Mouse (Mus musculus): ENCODE measurements around the gene C1rb. TPM values are rescaled to one million over a fixed set of nuclear protein-coding genes. Genes with fewer than 3 reads are reported as not detected.
"Not testable (repeated sequence)": the region's sequence is repeated elsewhere in the genome, so short reads cannot be mapped to it uniquely, and the experiment has no call there.

The C1rb gene
- polyA plus RNA-seq, 1 experiment = not detected

- 63% methylated on average over 2 of the region's 2 CpGs for WGBS
- TF ChIP-seq POLR2A (IDR thresholded peaks at IDR 0.05; ENCODE audit: low read depth, low read length) (no peak), CTCF (conservative IDR thresholded peaks at IDR 0.05; ENCODE audit: insufficient read depth, insufficient read length, low read depth, low read length) (no peak)
- no peaks in the 10 kb centered on the region for H3K36me3 ChIP-seq (ENCODE audit: control insufficient read depth, insufficient read depth, low read length)
- no peaks in the 10 kb centered on the region for H3K27me3 ChIP-seq (replicated peaks; ENCODE audit: control insufficient read depth, insufficient read depth, low read length)
- no peak for DNase-seq
- no peaks in the 10 kb centered on the region for H3K4me1 ChIP-seq (ENCODE audit: control insufficient read depth, insufficient read depth, low read length)
- no peak overlapping the region for H3K27ac ChIP-seq (ENCODE audit: insufficient read depth, low read depth, low read length)
- no peak overlapping the region for H3K4me3 ChIP-seq (ENCODE audit: insufficient read depth, low read depth, low read length)
Observed at GRCm38 (mm10) chr6:124545425-124545824, 24.7 kb upstream of the C1rb start.

GRCm38 (mm10) chr6:124547979-124548378 lies 22.1 kb upstream of the C1rb start:
- 84% methylated on average over 3 of the region's 3 CpGs for WGBS
- not testable (repeated sequence) for DNase-seq; H3K36me3 ChIP-seq (ENCODE audit: control insufficient read depth, insufficient read depth, low read length); H3K4me1 ChIP-seq (ENCODE audit: control insufficient read depth, insufficient read depth, low read length); H3K27me3 ChIP-seq (replicated peaks; ENCODE audit: control insufficient read depth, insufficient read depth, low read length); H3K27ac ChIP-seq (ENCODE audit: insufficient read depth, low read depth, low read length); H3K4me3 ChIP-seq (ENCODE audit: insufficient read depth, low read depth, low read length)

DNA sequence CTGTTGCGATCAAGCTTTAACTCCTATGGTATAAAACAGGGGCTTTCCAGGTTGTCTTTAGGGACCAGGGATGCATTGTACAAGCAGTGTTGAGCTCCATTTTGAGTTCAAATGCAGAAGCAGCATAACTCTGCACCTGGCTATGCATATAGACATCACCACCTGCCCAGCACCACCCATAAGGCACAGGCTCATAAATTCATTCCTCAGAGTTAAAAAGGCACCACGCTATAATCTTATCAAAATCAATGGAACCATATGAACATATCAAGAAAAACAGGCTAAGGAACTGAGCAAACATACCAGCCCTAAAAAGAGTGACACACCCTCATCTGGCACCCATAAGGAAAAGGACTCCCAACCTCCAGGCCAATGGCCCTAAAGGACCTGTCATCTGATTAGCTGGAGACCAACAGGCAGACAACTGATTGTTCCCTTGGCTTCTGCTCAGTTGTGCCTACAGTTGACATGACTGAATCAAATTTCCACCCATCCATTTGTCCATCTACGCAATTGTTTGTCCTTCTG lies 21.0 kb upstream of the C1rb start:
- Histone ChIP-seq H3K36me3 (ENCODE audit: control insufficient read depth, insufficient read depth, low read length) (no peaks in the 10 kb centered on the region), H3K4me1 (ENCODE audit: control insufficient read depth, insufficient read depth, low read length) (no peaks in the 10 kb centered on the region)

GRCm38 (mm10) chr6:124552766-124553165 lies 17.3 kb upstream of the C1rb start:
- Histone ChIP-seq H3K4me3 (ENCODE audit: insufficient read depth, low read depth, low read length) (no peak overlapping the region), H3K27ac (ENCODE audit: insufficient read depth, low read depth, low read length) (no peak overlapping the region), H3K27me3 (replicated peaks; ENCODE audit: control insufficient read depth, insufficient read depth, low read length) (no peaks in the 10 kb centered on the region), H3K36me3 (ENCODE audit: control insufficient read depth, insufficient read depth, low read length) (no peaks in the 10 kb centered on the region), H3K4me1 (ENCODE audit: control insufficient read depth, insufficient read depth, low read length) (no peaks in the 10 kb centered on the region)
- no peak for TF ChIP-seq POLR2A (IDR thresholded peaks at IDR 0.05; ENCODE audit: low read depth, low read length)
- WGBS = 79% methylated on average over 22 of the region's 22 CpGs
- no peak for DNase-seq

More for the DNA sequence above, 21.0 kb upstream of the C1rb start:
- TF ChIP-seq POLR2A (IDR thresholded peaks at IDR 0.05; ENCODE audit: low read depth, low read length) = no peak
- no peak for TF ChIP-seq CTCF (conservative IDR thresholded peaks at IDR 0.05; ENCODE audit: insufficient read depth, insufficient read length, low read depth, low read length)
- H3K27ac ChIP-seq (ENCODE audit: insufficient read depth, low read depth, low read length) = no peak overlapping the region
- 90% methylated on average over 3 of the region's 3 CpGs for WGBS
- no peaks in the 10 kb centered on the region for H3K27me3 ChIP-seq (replicated peaks; ENCODE audit: control insufficient read depth, insufficient read depth, low read length)
- no peak overlapping the region for H3K4me3 ChIP-seq (ENCODE audit: insufficient read depth, low read depth, low read length)
- DNase-seq = no peak

- not testable (repeated sequence) for H3K4me3 ChIP-seq (ENCODE audit: insufficient read depth, low read depth, low read length); H3K27me3 ChIP-seq (replicated peaks; ENCODE audit: control insufficient read depth, insufficient read depth, low read length); H3K36me3 ChIP-seq (ENCODE audit: control insufficient read depth, insufficient read depth, low read length); H3K4me1 ChIP-seq (ENCODE audit: control insufficient read depth, insufficient read depth, low read length); DNase-seq; H3K27ac ChIP-seq (ENCODE audit: insufficient read depth, low read depth, low read length)
- WGBS = 87% methylated on average over 2 of the region's 2 CpGs
Observed at GRCm38 (mm10) chr6:124555956-124556355, 14.1 kb upstream of the C1rb start.

DNA sequence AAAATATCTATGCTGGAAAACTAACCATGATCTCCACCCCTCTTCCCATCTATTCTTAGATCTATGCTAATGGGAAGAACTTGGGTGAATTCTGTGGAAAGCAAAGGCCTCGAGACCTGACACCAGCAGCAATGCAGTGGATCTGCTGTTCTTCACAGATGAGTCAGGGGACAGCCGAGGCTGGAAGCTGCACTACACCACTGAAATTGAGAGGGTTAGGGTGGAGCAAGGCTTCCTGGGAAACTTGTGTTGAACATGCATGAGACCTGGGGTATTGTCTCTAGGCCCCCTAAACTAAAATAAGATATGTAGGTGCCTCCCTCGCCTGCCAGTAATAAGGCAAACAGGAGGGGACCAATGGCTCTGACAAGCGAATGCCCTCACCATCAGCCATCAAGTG lies 8.9 kb upstream of the C1rb start:
- 90% methylated on average over 4 of the region's 4 CpGs for WGBS
- not testable (repeated sequence) for H3K36me3 ChIP-seq (ENCODE audit: control insufficient read depth, insufficient read depth, low read length); H3K27ac ChIP-seq (ENCODE audit: insufficient read depth, low read depth, low read length); DNase-seq; H3K4me1 ChIP-seq (ENCODE audit: control insufficient read depth, insufficient read depth, low read length); H3K4me3 ChIP-seq (ENCODE audit: insufficient read depth, low read depth, low read length); H3K27me3 ChIP-seq (replicated peaks; ENCODE audit: control insufficient read depth, insufficient read depth, low read length)

DNA sequence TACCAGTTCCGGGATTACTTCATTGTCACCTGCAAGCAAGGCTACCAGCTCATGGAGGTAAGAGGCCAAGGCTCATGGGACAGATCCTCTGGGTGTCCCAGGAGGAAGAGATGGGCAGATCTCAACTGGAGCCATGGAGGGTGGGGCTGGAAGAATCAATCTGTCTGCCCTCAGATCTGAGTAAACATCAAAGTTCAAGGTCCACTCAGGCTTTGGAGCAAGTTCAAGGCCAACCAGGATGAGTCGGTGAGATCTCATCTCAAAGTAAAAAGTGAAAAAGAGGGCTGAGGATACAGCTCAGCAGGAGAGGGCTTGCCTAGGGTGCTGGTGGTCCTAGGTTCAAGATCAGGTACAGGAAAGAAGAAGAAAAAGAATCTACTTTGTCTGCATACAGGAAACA lies 8.5 kb upstream of the C1rb start:
- H3K27me3 ChIP-seq (replicated peaks; ENCODE audit: control insufficient read depth, insufficient read depth, low read length); DNase-seq; H3K4me1 ChIP-seq (ENCODE audit: control insufficient read depth, insufficient read depth, low read length); H3K36me3 ChIP-seq (ENCODE audit: control insufficient read depth, insufficient read depth, low read length); H3K4me3 ChIP-seq (ENCODE audit: insufficient read depth, low read depth, low read length); H3K27ac ChIP-seq (ENCODE audit: insufficient read depth, low read depth, low read length): not testable (repeated sequence)
- 84% methylated on average over 2 of the region's 2 CpGs for WGBS

DNA sequence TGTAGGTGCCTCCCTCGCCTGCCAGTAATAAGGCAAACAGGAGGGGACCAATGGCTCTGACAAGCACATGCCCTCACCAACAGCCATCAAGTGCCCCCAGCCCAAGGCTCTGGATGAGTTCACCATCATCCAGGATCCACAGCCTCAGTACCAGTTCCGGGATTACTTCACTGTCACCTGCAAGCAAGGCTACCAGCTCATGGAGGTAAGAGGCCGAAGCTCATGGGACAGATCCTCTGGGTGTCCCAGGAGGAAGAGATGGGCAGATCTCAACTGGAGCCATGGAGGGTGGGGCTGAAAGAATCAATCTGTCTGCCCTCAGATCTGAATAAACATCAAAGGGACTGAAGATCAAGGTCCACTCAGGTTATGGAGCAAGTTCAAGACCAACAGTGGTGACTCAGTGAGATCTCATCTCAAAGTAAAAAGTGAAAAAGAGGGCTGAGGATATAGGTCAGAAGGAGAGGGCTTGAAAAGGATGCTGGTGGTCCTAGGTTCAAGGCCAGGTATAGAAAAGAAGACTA lies 5.1 kb downstream of the C1rb start:
- H3K36me3 ChIP-seq (ENCODE audit: control insufficient read depth, insufficient read depth, low read length); H3K4me3 ChIP-seq (ENCODE audit: insufficient read depth, low read depth, low read length); DNase-seq; H3K4me1 ChIP-seq (ENCODE audit: control insufficient read depth, insufficient read depth, low read length); H3K27ac ChIP-seq (ENCODE audit: insufficient read depth, low read depth, low read length); H3K27me3 ChIP-seq (replicated peaks; ENCODE audit: control insufficient read depth, insufficient read depth, low read length): not testable (repeated sequence)
- WGBS = 94% methylated on average over 3 of the region's 3 CpGs

DNA sequence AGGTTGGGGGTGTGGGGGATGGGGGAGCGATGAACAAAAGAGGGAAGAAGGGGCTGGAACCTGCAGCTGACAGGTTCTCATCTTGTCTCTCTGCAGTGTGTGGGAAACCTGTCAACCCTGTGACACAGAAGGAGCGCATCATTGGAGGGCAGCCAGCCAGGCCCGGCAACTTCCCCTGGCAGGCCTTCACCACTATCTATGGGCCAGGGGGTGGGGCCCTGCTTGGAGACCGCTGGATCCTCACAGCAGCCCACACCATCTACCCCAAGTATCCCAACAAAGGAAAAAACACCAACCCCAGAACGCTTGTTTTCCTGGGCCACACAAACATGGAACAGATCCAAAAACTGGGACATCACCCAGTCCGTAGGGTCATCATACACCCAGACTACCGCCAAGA lies 10.1 kb downstream of the C1rb start:
- not testable (repeated sequence) for H3K4me1 ChIP-seq (ENCODE audit: control insufficient read depth, insufficient read depth, low read length); DNase-seq; H3K4me3 ChIP-seq (ENCODE audit: insufficient read depth, low read depth, low read length); H3K27ac ChIP-seq (ENCODE audit: insufficient read depth, low read depth, low read length); H3K27me3 ChIP-seq (replicated peaks; ENCODE audit: control insufficient read depth, insufficient read depth, low read length); H3K36me3 ChIP-seq (ENCODE audit: control insufficient read depth, insufficient read depth, low read length)
- WGBS = 79% methylated on average over 6 of the region's 7 CpGs

Data from kidney, adult 2 months (tissue).